Mouse (Mus musculus) inflammation-experienced regulatory T-cells, adult 16 weeks (primary cell): ENCODE data around the gene Gbp9. TPM values are rescaled to one million over a fixed set of nuclear protein-coding genes. Genes with fewer than 3 reads are reported as not detected.

Source experiments
- polyA plus RNA-seq: library from polyadenylated mRNA; unstranded; fragments of 100-300 nt; shearing (Covaris generic); gene quantifications from one replicate; pipeline ENCODE4 v1.2.1, GENCODE M21; 2017

Gbp9 gene
- 178 TPM for polyA plus RNA-seq

GRCm38 (mm10) chr5:105139409-105140088 lies at the start of gene Gbp9, which contains the start of the genes Gbp8 and Gbp4:
TSS of gene Gbp9 (minus strand) at chr5:105139539.
TSS of gene Gbp8 (minus strand) at chr5:105139540.
TSS of gene Gbp4 (minus strand) at chr5:105139586.

Other genes starting within 250 kb of the Gbp9 start
- gene Abcg3, start 156.8 kb downstream of the Gbp9 start, polyA plus RNA-seq = 39.8 TPM
- 128 TPM for gene Gbp8, start within 50 bp of the Gbp9 start, polyA plus RNA-seq
- 382 TPM for gene Gbp4, start within 50 bp of the Gbp9 start, polyA plus RNA-seq
- gene Gbp10, start 100.0 kb upstream of the Gbp9 start, polyA plus RNA-seq = 111 TPM
- 15.0 TPM for gene Gm43302, start 154.2 kb upstream of the Gbp9 start, polyA plus RNA-seq
- 253 TPM for gene Gbp6, start 154.2 kb upstream of the Gbp9 start, polyA plus RNA-seq